Mouse (Mus musculus): Measurements from ENCODE around the gene Pym1.

Pym1 gene

DNA sequence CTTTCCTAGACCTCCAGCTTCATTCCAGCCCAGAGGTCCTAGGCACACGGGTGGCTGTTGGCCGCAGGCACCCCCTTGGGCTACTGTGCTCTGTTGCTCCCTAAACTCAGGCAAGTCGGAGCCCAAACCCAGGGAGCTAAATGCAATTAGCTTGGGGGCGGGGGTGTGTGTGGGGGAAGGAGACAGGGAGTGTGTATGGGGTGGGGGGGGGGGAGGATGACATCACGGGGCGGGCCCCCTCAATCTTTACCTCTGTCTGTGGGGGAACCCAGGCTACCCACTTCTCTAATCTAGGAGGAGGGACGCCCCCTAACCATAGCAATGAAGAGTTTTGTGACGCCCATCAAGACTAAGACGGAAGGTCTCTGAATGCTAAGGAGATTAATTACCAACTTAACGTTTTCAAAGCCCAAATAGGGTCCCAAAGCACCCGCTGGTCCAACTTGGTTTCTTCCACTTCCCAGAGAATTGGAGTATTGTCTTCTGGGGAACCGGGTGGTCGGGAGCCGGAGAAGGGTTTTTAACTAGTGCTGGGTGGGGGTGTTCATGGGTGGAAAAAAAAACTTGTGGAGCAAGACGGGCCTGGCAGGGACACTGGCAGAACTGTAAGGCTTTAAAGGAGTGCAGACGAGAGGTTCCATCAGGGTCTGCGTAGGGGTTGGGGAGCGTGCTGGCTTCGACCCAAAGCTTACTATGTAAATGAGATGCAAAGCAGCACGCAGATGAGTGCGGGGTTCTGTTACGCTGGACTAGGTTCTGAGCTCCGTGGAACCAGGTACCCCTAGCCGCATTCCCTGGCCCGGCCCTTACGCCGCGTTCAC is 56.8 kb downstream of the Pym1 start, which contains the start of gene Tmem198b:
Tmem198b (minus strand) TSS at position 100 of the 821 bp plus-strand sequence.
- peak; percentile 78 for DNase-seq (ENCODE audit: low spot score)

GRCm38 (mm10) chr10:128805092-128806000 is 57.7 kb downstream of the Pym1 start:
- DNase-seq (ENCODE audit: low spot score): peak; percentile 98

- no peak for DNase-seq (ENCODE audit: low spot score)
Observed at GRCm38 (mm10) chr10:128806086-128806485, 58.4 kb downstream of the Pym1 start.

DNA sequence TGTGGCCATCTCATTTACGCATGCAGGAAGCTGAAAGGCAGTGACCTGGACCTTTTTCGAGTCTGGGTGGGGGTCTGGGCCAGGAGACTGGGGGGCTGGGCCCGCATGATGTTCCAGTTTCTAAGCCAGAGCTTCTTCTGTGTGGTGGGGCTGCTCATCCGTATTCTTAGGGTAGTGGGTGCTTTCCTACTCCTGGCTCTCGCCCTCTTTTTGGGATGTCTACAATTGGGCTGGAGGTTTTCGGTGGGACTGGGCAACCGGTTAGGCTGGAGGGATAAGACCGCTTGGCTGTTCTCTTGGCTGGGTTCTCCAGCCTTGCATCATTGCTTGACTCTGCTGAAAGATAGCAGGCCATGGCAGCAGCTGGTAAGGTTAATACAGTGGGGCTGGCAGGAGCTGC is 59.3 kb downstream of the Pym1 start:
- no peak for DNase-seq (ENCODE audit: low spot score)

Measured in yolk sac, embryonic 10.5 days (tissue).